Mouse (Mus musculus) inflammation-experienced regulatory T-cells, adult 16 weeks (primary cell): ENCODE data around the gene 1600014C23Rik. TPM values are rescaled to one million over a fixed set of nuclear protein-coding genes. Genes with fewer than 3 reads are reported as not detected.

Source experiments
- polyA plus RNA-seq: library from polyadenylated mRNA; unstranded; fragments of 100-300 nt; shearing (Covaris generic); gene quantifications from one replicate; pipeline ENCODE4 v1.2.1, GENCODE M21; 2017

Gene 1600014C23Rik
- not detected for polyA plus RNA-seq

GRCm38 (mm10) chr17:45733735-45734301 is at the start of gene 1600014C23Rik:
TSS of gene 1600014C23Rik (minus strand) at chr17:45733844.

GRCm38 (mm10) chr17:45686716-45687115 is 46.9 kb downstream of the 1600014C23Rik start, which contains the start of gene Tmem63b:
TSS of gene Tmem63b (minus strand) at chr17:45686905.

GRCm38 (mm10) chr17:45686093-45686619 is 47.5 kb downstream of the 1600014C23Rik start, which contains the start of gene Mrpl14:
TSS of gene Mrpl14 (plus strand) at chr17:45686322.

Other genes with a start within 250 kb of the 1600014C23Rik start
- gene Aars2, start 227.0 kb downstream of the 1600014C23Rik start, polyA plus RNA-seq, result 15.1 TPM
- gene Tcte1, start 210.4 kb downstream of the 1600014C23Rik start, polyA plus RNA-seq, result not detected
- not detected for gene Tmem151b, start 184.2 kb downstream of the 1600014C23Rik start, polyA plus RNA-seq
- gene Nfkbie, start 178.1 kb downstream of the 1600014C23Rik start, polyA plus RNA-seq, result 100 TPM
- 98.6 TPM for gene Slc35b2, start 170.0 kb downstream of the 1600014C23Rik start, polyA plus RNA-seq
- gene Hsp90ab1, start 160.6 kb downstream of the 1600014C23Rik start, polyA plus RNA-seq, result 879 TPM
- 165 TPM for gene Slc29a1, start 134.2 kb downstream of the 1600014C23Rik start, polyA plus RNA-seq
- not detected for gene Mymx, start 131.7 kb downstream of the 1600014C23Rik start, polyA plus RNA-seq
- 0.55 TPM for gene Capn11, start 74.5 kb downstream of the 1600014C23Rik start, polyA plus RNA-seq
- 79.1 TPM for gene Mrpl14, start 47.5 kb downstream of the 1600014C23Rik start, polyA plus RNA-seq
- gene Tmem63b, start 46.9 kb downstream of the 1600014C23Rik start, polyA plus RNA-seq, result 14.5 TPM